In the genomic region with DNA sequence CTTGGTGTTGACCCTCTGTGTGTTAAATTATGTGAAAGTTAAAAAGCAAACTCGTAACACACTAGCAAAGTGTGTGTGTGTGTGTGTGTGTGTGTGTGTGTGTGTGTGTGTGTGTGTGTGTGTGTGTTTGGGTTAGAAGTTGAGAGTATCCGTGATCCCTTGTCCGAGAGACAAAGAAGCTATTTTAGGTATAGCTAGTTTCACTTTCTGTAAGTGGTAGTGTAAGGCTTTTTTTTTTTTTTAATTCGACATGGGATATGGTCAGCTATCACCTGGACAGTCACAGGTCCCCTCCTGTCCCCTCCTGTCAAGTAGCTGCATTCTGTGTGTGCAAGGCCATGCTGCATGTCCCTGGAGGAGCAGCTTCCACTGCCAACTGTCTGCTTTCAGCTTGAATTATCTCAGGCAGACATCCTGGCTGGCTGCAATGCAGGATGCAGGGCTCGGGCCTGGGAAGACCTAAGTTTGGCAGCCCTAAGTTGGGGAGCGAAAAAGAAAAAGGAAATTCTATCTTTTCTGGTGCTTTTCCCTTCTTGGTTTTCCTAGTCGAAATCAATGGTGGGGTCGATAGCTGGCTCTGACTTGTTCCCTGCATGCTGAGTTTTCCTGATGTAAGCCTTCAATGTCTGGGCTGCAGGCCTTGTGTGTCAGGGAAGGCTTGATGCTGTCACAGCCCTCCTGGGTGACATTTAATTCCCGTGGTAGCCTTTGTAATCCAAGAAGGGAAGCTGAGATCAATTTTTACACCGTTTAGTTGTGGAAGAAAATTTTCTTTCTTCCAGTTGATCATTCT, we compare ENCODE assay signal across 8 mouse cellular contexts.
DNase-seq lines count a peak whose midpoint lies in the region; ATAC-seq lines count a peak whose summit lies in the region.

No protein-coding gene starts in this region.

- DNase-seq in neural tube, embryonic 11.5 days (ENCODE audit: low spot score) = no peak
- DNase-seq in neural tube, embryonic 10.5 days (ENCODE audit: extremely low spot score, low spot score) = no peak
- peak; percentile 79 for DNase-seq in cerebellum, adult 9-11 months
- peak; percentile 74 to 76 for DNase-seq in heart, adult 18-20 months
- no peak for DNase-seq in frontal cortex, adult 2 months (ENCODE audit: extremely low spot score in 1 of 2, low spot score in 1 of 2)
- no peak for DNase-seq in urinary bladder, postnatal 4 days (ENCODE audit: low spot score in 2 of 2)

- ATAC-seq in neural tube, embryonic 11.5 days (ENCODE audit: insufficient read depth, low FRiP score, low TSS enrichment) = no peak
- no peak for ATAC-seq in intestine, embryonic 16.5 days
- peak; percentile 39; the same call in 1 of the 2 replicates for ATAC-seq in megakaryocyte-erythroid progenitor cell, adult 5-6 weeks (replicated peaks; ENCODE audit: low FRiP score, low TSS enrichment, poor library complexity, severe bottlenecking)

- no peaks in the 10 kb centered on the region for H3K9me3 ChIP-seq in neural tube, embryonic 11.5 days (ENCODE audit: control insufficient read depth, low read length)
- H3K9me3 ChIP-seq in intestine, embryonic 16.5 days (ENCODE audit: control insufficient read depth, low read length) = no peaks in the 10 kb centered on the region

- 62% methylated on average over 10 of the region's 10 CpGs for WGBS in neural tube, embryonic 11.5 days
- WGBS in intestine, embryonic 16.5 days = 52% methylated on average over 10 of the region's 10 CpGs

- H3K9ac ChIP-seq in neural tube, embryonic 11.5 days (ENCODE audit: low read length) = no peak overlapping the region
- no peak overlapping the region for H3K9ac ChIP-seq in intestine, embryonic 16.5 days (ENCODE audit: low read depth, low read length)

- peaks cover 12% of the 10 kb centered on the region for H3K4me1 ChIP-seq in neural tube, embryonic 11.5 days (ENCODE audit: control insufficient read depth, insufficient read depth, low read length)
- H3K4me1 ChIP-seq in intestine, embryonic 16.5 days (ENCODE audit: control insufficient read depth, insufficient read depth, low read length) = peaks cover 16% of the 10 kb centered on the region; the same call in 1 of the 2 replicates

- no peak overlapping the region for H3K4me2 ChIP-seq in neural tube, embryonic 11.5 days (ENCODE audit: low read depth)
- H3K4me2 ChIP-seq in intestine, embryonic 16.5 days (ENCODE audit: low read depth, low read length) = peak overlapping the region; percentile 32

- 0 out of 2 replicates have a peak overlapping the region, but pooled peaks have one; percentile 27 for H3K27ac ChIP-seq in neural tube, embryonic 11.5 days (ENCODE audit: low read depth, low read length)
- peak overlapping the region; percentile 30; the same call in 1 of the 2 replicates for H3K27ac ChIP-seq in intestine, embryonic 16.5 days (ENCODE audit: low read length)

- H3K36me3 ChIP-seq in neural tube, embryonic 11.5 days (ENCODE audit: control insufficient read depth, insufficient read depth, low read length) = no peaks in the 10 kb centered on the region
- H3K36me3 ChIP-seq in intestine, embryonic 16.5 days (ENCODE audit: control insufficient read depth, insufficient read depth, low read length) = no peaks in the 10 kb centered on the region

- no peaks in the 10 kb centered on the region for H3K27me3 ChIP-seq in neural tube, embryonic 11.5 days (ENCODE audit: control insufficient read depth, insufficient read depth, low read length)
- H3K27me3 ChIP-seq in intestine, embryonic 16.5 days (replicated peaks; ENCODE audit: control insufficient read depth, insufficient read depth, low read length) = no peaks in the 10 kb centered on the region

- H3K4me3 ChIP-seq in neural tube, embryonic 11.5 days (ENCODE audit: low read depth, low read length) = no peak overlapping the region
- no peak overlapping the region for H3K4me3 ChIP-seq in intestine, embryonic 16.5 days (ENCODE audit: low read length)

Comparison
In these comparisons a context has a peak if more than half of its experiments do, and no peak if none do; other contexts are left out.
1. DNase-seq: peak in cerebellum, adult 9-11 months (single experiment) and heart, adult 18-20 months (2 of 2); none in neural tube, embryonic 11.5 days (single experiment), neural tube, embryonic 10.5 days (single experiment), frontal cortex, adult 2 months (0 of 2) and urinary bladder, postnatal 4 days (0 of 2).